Mouse (Mus musculus) kidney, adult 2 months (tissue): ENCODE measurements at regions not wholly inside any gene's neighbourhood (a gene's known extent, or its start where the extent isn't known, plus 50 kb on each side); places are given as distances from the start of the nearest gene placed in this dataset.

Experiments used
- DNase-seq: peaks from one replicate; pipeline ENCODE4 v3.0.0; 2021
- H3K27ac ChIP-seq: fragments of 200-500 bp; 2 replicates; pipeline ENCODE4 v1.5.1; 2012; ENCODE audit warnings: low read depth, low read length, control low read depth, inconsistent platforms; ENCODE audit not compliant: insufficient read depth
- H3K27me3 ChIP-seq: fragments of 200-500 bp; replicated peaks from 2 replicates; pipeline ENCODE4 v1.6.1; 2012; ENCODE audit warnings: mild to moderate bottlenecking, moderate library complexity, low read length, inconsistent platforms; ENCODE audit not compliant: control insufficient read depth, insufficient read depth
- H3K36me3 ChIP-seq: fragments of 200-500 bp; 2 replicates; pipeline ENCODE4 v1.6.1; 2012; ENCODE audit warnings: mild to moderate bottlenecking, moderate library complexity, low read length, inconsistent platforms; ENCODE audit not compliant: control insufficient read depth, insufficient read depth
- H3K4me1 ChIP-seq: fragments of 200-500 bp; 2 replicates; pipeline ENCODE4 v1.6.1; 2011; ENCODE audit warnings: low read length; ENCODE audit not compliant: control insufficient read depth, insufficient read depth
- H3K4me3 ChIP-seq: fragments of 200-500 bp; 2 replicates; pipeline ENCODE4 v1.5.1; 2011; ENCODE audit warnings: mild to moderate bottlenecking, low read depth, low read length, control low read depth; ENCODE audit not compliant: insufficient read depth
- CTCF ChIP-seq: fragments of 200-500 bp; conservative IDR thresholded peaks from 2 replicates; pipeline ENCODE4 v1.5.1; 2011; ENCODE audit warnings: low read depth, mild to moderate bottlenecking, control low read depth, low read length, moderate library complexity, mixed read lengths; ENCODE audit not compliant: insufficient read depth, insufficient read length
- POLR2A ChIP-seq: fragments of 200-500 bp; IDR thresholded peaks from one replicate; pipeline ENCODE4 v1.6.1; 2011; ENCODE audit warnings: low read depth, low read length, control low read depth
- WGBS: fragments of 180-500 bp; shearing (Covaris S2); methylation state at CpG from one replicate; pipeline ENCODE4 v1.1.7; 2018; 5-methylcytosine and 5-hydroxymethylcytosine counted together

DNA sequence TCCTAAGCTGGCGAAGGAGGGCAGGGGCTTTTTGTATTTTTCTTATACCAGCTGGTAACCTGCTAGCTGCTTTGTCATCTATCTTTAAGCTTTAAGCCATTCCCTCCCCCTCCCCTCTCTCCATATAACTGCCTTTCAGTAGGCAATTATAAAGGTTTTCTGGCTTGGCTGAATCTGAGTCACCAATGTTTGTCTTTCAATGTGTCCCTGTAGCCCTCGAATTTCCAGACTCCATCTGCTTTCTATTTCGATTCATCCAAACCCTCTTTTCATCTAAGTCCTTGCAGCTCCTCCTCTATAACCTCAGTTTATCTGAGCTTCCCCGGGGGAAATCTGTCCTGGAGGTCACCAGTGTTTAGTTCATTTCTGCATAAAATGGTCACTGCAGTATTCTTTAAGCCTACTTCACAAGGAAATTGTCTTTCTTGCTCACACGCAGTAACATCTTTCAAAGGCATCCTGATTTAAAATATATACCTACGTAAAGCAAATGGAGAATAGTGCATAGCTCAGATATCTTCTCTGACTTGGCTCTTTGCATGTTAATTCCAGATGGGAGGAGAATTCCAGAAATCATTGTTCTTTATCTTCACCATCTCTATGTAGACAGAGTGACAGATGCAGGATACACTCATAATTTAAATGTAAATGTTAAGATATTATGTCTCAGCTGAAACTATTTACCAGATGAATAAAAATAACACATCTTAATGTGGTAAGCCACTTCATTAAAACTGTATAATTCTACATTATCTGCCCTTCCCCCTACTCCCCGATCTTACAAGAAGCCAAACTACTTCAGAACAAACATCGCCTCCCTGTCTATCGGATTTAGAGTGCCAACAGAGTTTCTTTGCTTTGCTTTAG lies 272.4 kb upstream of the Cblb start:
- TF ChIP-seq CTCF, result no peak
- no peak for TF ChIP-seq POLR2A
- WGBS, result 71% methylated on average over 9 of the region's 9 CpGs
- Histone ChIP-seq H3K27ac (no peak overlapping the region), H3K4me3 (no peak overlapping the region), H3K27me3 (no peaks in the 10 kb centered on the region), H3K36me3 (no peaks in the 10 kb centered on the region), H3K4me1 (no peaks in the 10 kb centered on the region)
- no peak for DNase-seq

- H3K27me3 ChIP-seq, result no peaks in the 10 kb centered on the region
- no peak for DNase-seq
- H3K4me1 ChIP-seq, result no peaks in the 10 kb centered on the region
- TF ChIP-seq CTCF, result no peak
- TF ChIP-seq POLR2A, result no peak
- WGBS, result 66% methylated on average over 4 of the region's 4 CpGs
- H3K27ac ChIP-seq, result no peak overlapping the region
- no peaks in the 10 kb centered on the region for H3K36me3 ChIP-seq
- H3K4me3 ChIP-seq, result no peak overlapping the region
Measured at GRCm38 (mm10) chr16:51759228-51759647, 271.8 kb upstream of the Cblb start.

- H3K4me3 ChIP-seq, result no peak overlapping the region
- no peak overlapping the region for H3K27ac ChIP-seq
- peak; percentile 79 for DNase-seq
- no peaks in the 10 kb centered on the region for H3K27me3 ChIP-seq
- TF ChIP-seq POLR2A, result no peak
- TF ChIP-seq CTCF, result no peak
- H3K36me3 ChIP-seq, result no peaks in the 10 kb centered on the region
- no peaks in the 10 kb centered on the region for H3K4me1 ChIP-seq
- 41% methylated on average over 3 of the region's 3 CpGs for WGBS
Measured at GRCm38 (mm10) chr16:51767556-51767955, 263.5 kb upstream of the Cblb start.

GRCm38 (mm10) chr16:51778920-51779319 lies 252.1 kb upstream of the Cblb start:
- Histone ChIP-seq H3K4me1 (no peaks in the 10 kb centered on the region), H3K27ac (no peak overlapping the region), H3K4me3 (no peak overlapping the region), H3K27me3 (no peaks in the 10 kb centered on the region), H3K36me3 (no peaks in the 10 kb centered on the region)
- no peak for DNase-seq
- 65% methylated on average over 2 of the region's 2 CpGs for WGBS
- no peak for TF ChIP-seq POLR2A
- no peak for TF ChIP-seq CTCF

- WGBS, result 90% methylated on average over 3 of the region's 3 CpGs
- H3K27me3 ChIP-seq, result no peaks in the 10 kb centered on the region
- H3K27ac ChIP-seq, result no peak overlapping the region
- TF ChIP-seq POLR2A (no peak), CTCF (no peak)
- no peak for DNase-seq
- H3K36me3 ChIP-seq, result no peaks in the 10 kb centered on the region
- no peak overlapping the region for H3K4me3 ChIP-seq
- no peaks in the 10 kb centered on the region for H3K4me1 ChIP-seq
Measured at GRCm38 (mm10) chr16:51795003-51795402, 236.0 kb upstream of the Cblb start.

- DNase-seq, result no peak
- no peaks in the 10 kb centered on the region for H3K27me3 ChIP-seq
- WGBS, result 70% methylated on average over 6 of the region's 6 CpGs
- TF ChIP-seq POLR2A, result no peak
- TF ChIP-seq CTCF, result no peak
- no peak overlapping the region for H3K27ac ChIP-seq
- H3K4me1 ChIP-seq, result no peaks in the 10 kb centered on the region
- H3K36me3 ChIP-seq, result no peaks in the 10 kb centered on the region
- H3K4me3 ChIP-seq, result no peak overlapping the region
Measured at GRCm38 (mm10) chr16:51807323-51807722, 223.7 kb upstream of the Cblb start.

GRCm38 (mm10) chr16:51809120-51809519 lies 221.9 kb upstream of the Cblb start:
- 89% methylated on average over 2 of the region's 2 CpGs for WGBS
- TF ChIP-seq POLR2A (no peak), CTCF (no peak)
- no peak overlapping the region for H3K4me3 ChIP-seq
- H3K27me3 ChIP-seq, result no peaks in the 10 kb centered on the region
- no peaks in the 10 kb centered on the region for H3K4me1 ChIP-seq
- H3K36me3 ChIP-seq, result no peaks in the 10 kb centered on the region
- no peak for DNase-seq
- H3K27ac ChIP-seq, result no peak overlapping the region
